Mouse (Mus musculus): Measurements from ENCODE around the gene Rnf5. TPM values are rescaled to one million over a fixed set of nuclear protein-coding genes. Genes with fewer than 3 reads are reported as not detected.

Gene Rnf5
- polyA plus RNA-seq, 1 experiment = 67.6 TPM

GRCm38 (mm10) chr17:34597566-34598095 is 5.9 kb downstream of the Rnf5 start, which contains the start of gene Ager:
Gene Ager (plus strand): TSS chr17:34597862.
- no peak for TF ChIP-seq GATA1 (IDR thresholded peaks at IDR 0.05; ENCODE audit: low read length)

GRCm38 (mm10) chr17:34596098-34596497 is 7.4 kb downstream of the Rnf5 start:
- TF ChIP-seq GATA1 (IDR thresholded peaks at IDR 0.05; ENCODE audit: low read length) = no peak

GRCm38 (mm10) chr17:34593752-34594525 is 9.6 kb downstream of the Rnf5 start:
- no peak for TF ChIP-seq GATA1 (IDR thresholded peaks at IDR 0.05; ENCODE audit: low read length)

- TF ChIP-seq GATA1 (IDR thresholded peaks at IDR 0.05; ENCODE audit: low read length) = no peak
Measured at GRCm38 (mm10) chr17:34592581-34593549, 10.6 kb downstream of the Rnf5 start.

- TF ChIP-seq GATA1 (IDR thresholded peaks at IDR 0.05; ENCODE audit: low read length) = no peak
Measured at GRCm38 (mm10) chr17:34591994-34592375, 11.5 kb downstream of the Rnf5 start.

GRCm38 (mm10) chr17:34591029-34591993 is 12.2 kb downstream of the Rnf5 start, which contains the start of gene Pbx2:
Gene Pbx2 (plus strand): TSS chr17:34591266.
- TF ChIP-seq GATA1 (IDR thresholded peaks at IDR 0.05; ENCODE audit: low read length) = no peak

- no peak for TF ChIP-seq GATA1 (IDR thresholded peaks at IDR 0.05; ENCODE audit: low read length)
Measured at GRCm38 (mm10) chr17:34590154-34590987, 13.1 kb downstream of the Rnf5 start.

- TF ChIP-seq GATA1 (IDR thresholded peaks at IDR 0.05; ENCODE audit: low read length) = no peak
Measured at GRCm38 (mm10) chr17:34589681-34590101, 13.8 kb downstream of the Rnf5 start, which contains the start of gene Gpsm3. Gene Gpsm3 (plus strand): TSS chr17:34589806.

GRCm38 (mm10) chr17:34589206-34589605 is 14.3 kb downstream of the Rnf5 start:
- no peak for TF ChIP-seq GATA1 (IDR thresholded peaks at IDR 0.05; ENCODE audit: low read length)

- TF ChIP-seq GATA1 (IDR thresholded peaks at IDR 0.05; ENCODE audit: low read length) = no peak
Measured at GRCm38 (mm10) chr17:34588767-34589166, 14.7 kb downstream of the Rnf5 start.

- TF ChIP-seq GATA1 (IDR thresholded peaks at IDR 0.05; ENCODE audit: low read length) = no peak
Measured at GRCm38 (mm10) chr17:34587814-34588213, 15.7 kb downstream of the Rnf5 start.

GRCm38 (mm10) chr17:34587423-34587811 is 16.1 kb downstream of the Rnf5 start:
- TF ChIP-seq GATA1 (IDR thresholded peaks at IDR 0.05; ENCODE audit: low read length) = no peak

- TF ChIP-seq GATA1 (IDR thresholded peaks at IDR 0.05; ENCODE audit: low read length) = no peak
Measured at GRCm38 (mm10) chr17:34586796-34587422, 16.6 kb downstream of the Rnf5 start.

All from G1E-ER4 (cell line).